Mouse (Mus musculus) R1 (cell line): Measurements from ENCODE around the gene 2410137M14Rik.

Source experiments
- DNase-seq: peaks from one replicate; pipeline ENCODE4 v3.0.0-alpha.2; 2018; ENCODE audit warnings: low read depth, low spot score

Gene 2410137M14Rik

DNA sequence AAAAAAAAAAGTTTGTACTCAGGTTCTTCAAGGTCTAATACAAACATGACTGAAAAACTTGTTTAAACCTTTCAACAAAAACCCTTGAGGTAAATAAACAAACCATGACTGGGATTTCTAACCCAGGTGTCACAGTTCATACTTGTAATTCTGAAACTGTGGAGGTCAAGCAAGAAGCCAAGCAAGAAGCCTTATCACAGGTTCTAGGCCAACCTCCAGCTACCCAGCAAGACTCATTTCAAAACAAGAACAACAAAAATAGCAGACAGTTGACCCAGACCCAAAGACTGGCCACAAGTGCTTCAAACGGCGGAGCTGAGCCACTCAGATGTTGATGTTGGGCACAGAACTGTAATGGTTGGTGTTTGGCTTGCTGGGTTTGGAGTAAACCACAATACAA lies 13.5 kb upstream of the 2410137M14Rik start:
- DNase-seq, result no peak

DNA sequence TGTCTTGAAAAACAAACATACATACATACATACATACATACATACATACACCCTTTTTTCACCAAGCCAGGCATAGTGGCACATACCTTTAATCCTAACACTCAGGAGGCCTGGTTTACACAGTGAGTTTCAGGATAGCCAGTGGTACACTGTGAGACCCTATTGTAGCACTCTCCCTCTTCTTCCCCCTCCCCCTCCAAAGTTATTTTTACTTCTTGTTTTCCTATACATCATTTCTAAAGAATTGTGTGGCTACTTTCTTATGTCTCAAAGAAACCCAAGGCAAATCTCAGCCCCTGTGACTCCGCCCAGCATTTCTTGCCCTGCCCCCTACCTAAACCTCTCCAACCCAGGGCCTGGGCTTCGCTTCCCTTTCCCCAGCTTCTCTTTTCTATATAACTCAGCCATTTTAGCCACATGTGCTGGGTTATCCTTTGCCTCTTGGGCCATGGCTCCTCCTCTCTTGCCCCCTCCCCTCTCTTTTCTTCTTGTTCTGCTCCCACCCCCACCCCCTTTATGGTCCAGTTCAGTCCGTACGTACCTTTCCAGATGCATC lies 12.8 kb upstream of the 2410137M14Rik start:
- DNase-seq, result peak; percentile 92

DNA sequence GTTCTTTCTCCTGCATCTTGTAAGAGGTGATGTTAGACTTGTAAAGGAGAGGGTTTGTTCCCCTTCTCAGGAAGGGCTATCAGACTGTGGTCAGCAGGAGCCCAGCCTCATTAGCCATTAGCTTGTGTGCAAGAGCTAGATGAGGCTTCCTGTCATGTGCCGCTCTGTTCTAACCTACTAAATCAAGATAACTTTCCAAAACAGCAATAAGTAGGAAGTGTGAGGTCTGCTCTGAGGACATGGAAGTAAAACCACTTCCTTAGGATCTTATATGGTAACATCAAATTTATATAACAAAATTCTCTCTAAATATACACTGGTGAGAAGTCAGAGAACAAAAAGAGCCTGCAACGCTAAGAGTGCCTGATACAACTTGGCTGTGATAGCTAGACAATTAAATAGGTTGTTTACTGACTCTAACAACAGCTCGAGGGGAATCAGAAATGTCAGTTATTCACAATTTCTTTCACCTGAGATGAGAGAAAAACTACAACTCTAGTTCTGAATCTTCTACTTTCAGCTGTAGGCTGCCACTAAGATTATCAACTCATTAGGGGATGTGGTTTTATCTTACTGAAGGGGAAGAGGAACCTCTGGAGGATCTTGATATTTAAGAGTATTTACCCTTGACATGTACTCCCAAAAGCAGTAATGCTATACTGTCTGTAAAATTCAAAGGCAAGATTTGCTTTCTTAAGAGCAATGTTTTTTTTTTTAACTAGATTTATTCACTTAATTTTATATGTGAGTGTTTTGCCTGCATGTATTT lies 11.5 kb upstream of the 2410137M14Rik start:
- no peak for DNase-seq

GRCm38 (mm10) chr17:36990630-36991029 lies 9.6 kb upstream of the 2410137M14Rik start:
- DNase-seq, result peak; percentile 67

- DNase-seq, result no peak
Observed at GRCm38 (mm10) chr17:36989437-36989836, 8.4 kb upstream of the 2410137M14Rik start, which contains the start of gene H2-M5. Gene H2-M5 (minus strand): TSS chr17:36989537.

- DNase-seq, result peak; percentile 80
Observed at GRCm38 (mm10) chr17:36988475-36988874, 7.4 kb upstream of the 2410137M14Rik start.

GRCm38 (mm10) chr17:36982253-36983155 lies 1.5 kb upstream of the 2410137M14Rik start:
- DNase-seq, result peak; percentile 92

DNA sequence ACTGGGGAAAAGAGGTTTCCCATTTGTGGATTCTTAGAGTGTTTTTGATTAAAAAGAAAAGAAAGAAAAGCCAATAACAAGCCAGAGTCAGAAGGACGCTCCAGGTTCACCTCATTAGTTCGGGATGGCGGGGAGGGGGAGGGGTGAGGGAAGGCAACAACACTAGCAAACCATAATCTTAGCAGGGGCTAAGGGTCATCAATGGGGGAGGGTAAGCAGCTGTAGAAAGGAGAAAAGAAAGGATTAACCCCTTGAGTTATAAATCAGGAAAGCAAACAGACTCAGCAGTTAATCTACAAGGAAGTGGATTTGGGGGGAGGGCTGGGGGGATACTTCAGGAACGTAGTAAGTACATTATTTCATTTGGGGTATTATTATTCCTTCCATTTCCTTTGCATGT lies 808 bp upstream of the 2410137M14Rik start:
- DNase-seq, result peak; percentile 92

DNA sequence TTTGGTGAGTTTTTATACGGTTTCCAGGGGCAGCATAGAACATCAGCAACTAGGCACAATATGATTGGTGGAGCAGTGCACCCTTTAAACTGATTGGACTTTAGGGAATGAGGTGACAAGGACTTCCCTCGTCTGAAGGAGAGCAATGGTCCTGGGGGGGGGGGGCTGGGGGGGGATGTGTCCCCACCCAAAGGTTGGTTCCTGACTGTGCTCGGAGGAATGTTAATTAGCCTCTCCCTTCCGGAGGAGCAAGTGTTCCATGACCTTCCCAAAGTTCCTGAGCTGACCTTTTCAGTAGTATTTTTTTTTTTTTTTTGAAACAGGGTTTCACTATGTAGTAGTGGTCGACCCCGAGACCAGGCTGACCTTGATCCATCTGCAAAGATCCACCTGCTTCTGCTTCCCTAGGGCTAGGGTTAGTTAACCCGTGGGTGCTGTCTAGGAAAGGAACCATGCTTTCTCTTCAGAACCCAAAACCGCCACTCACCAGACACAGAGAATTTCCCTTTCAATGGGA lies 7.7 kb downstream of the 2410137M14Rik start:
- peak; percentile 98 for DNase-seq

- peak; percentile 91 for DNase-seq
Observed at GRCm38 (mm10) chr17:36972791-36973190, 8.2 kb downstream of the 2410137M14Rik start.

DNA sequence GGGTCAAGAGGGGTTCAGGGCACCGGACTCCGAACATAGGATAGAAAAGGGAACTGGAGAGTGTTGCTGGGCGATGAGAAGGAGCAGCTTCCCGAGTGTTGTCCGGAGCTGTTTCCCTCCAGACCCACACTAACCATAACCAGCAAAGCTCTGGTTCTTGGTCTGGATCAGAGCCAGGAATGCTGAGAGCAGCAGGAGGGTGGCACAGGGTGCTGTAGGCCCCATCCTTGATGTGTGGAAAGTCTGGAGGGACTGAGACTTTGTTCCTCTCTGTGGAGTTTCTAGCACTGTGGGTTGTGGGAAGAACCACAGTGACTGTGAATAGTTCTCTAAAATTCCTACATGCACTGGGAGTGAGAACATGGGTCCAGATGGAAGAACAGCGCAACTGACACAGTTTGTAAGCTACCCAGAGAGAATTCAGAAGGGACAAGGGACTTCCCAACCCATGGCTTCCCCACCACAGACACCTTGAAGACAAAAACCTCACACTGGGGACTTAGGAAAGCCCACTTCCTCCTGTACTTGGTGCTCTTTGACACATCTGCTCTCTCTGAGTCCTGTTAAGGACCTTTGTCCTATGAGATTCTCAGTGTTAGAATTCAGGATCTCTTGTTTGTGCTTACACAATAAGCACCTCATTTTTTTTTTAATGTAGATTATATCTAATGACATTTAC lies 9.7 kb downstream of the 2410137M14Rik start:
- DNase-seq, result peak; percentile 51

DNA sequence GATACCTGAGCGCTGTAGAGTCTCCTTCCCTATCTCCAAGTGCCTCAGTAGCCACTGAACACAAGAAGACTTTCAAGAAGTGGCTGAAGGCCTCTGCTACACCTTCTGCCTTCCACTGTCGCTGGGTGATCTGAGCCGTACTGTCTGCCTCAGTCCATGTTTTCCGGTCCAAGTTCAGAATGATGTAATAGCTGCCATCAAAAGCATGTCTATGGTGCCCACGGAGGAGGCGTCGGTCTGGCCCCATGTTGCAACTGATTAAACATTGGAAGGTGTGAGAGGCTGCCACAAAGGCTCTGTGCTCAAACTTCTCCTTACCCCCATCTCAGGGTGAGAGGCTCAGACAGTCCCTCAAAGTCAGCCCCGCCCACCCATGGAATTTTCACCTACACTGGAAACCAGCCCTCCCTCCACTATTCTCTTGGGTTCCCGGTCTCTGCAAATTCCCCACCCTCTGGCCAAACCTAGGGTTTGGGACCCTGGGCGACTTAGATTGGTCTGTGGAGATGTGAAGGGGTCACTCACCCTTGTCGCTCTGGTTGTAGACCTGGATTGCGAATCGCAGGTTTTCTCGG lies 10.6 kb downstream of the 2410137M14Rik start:
- DNase-seq, result peak; percentile 90

DNA sequence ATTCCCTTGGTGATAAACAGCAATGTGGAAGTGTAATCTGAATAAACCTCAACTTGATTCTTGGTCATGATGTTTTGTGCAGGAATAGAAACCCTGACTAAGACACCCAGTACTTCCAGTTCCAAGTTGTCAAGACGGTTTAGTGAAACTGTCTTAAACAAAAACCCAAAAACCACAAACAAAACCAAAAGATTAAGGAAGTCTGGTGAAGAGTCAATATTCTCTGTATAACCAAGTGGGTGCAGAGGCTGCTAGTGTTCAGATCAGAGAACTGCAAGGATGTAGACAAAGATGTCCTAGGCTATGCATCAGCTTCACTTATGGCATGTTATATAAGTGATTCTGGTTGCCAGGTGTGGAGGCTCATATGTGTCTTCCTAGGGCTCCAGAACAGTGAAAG lies 14.2 kb downstream of the 2410137M14Rik start:
- peak; percentile 16 for DNase-seq

DNA sequence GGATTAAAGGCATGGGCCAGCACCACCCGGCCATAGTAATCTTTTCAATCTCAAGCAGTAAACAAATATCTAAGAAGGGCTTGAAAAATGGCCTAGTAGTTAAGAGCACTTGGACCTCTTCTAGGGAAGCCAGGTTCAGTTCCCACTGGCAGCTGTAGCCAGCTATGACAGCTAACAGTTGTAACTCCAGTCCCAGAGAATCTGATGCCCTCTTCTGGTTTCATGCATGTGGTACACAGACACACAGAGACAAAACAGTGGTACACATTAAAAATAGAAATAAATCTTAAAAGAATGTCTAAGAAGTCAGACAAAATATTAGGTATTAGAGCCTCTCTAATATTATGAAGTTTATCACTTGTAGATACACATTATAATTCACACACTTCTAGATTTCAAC lies 19.9 kb downstream of the 2410137M14Rik start:
- DNase-seq, result peak; percentile 25

GRCm38 (mm10) chr17:36958884-36959283 lies 22.2 kb downstream of the 2410137M14Rik start:
- no peak for DNase-seq

GRCm38 (mm10) chr17:36957999-36958743 lies 22.9 kb downstream of the 2410137M14Rik start, which contains the start of the genes Znrd1 and Znrd1as:
Gene Znrd1 (minus strand): TSS chr17:36958559.
Gene Znrd1as (plus strand): TSS chr17:36958592.
- peak; percentile 99 for DNase-seq

- DNase-seq, result no peak
Observed at GRCm38 (mm10) chr17:36953062-36953461, 28.0 kb downstream of the 2410137M14Rik start.

GRCm38 (mm10) chr17:36952631-36953030 lies 28.4 kb downstream of the 2410137M14Rik start:
- no peak for DNase-seq

GRCm38 (mm10) chr17:36950981-36951947 lies 29.8 kb downstream of the 2410137M14Rik start, which contains the start of gene Ppp1r11:
Gene Ppp1r11 (minus strand): TSS chr17:36951741.
- DNase-seq, result peak; percentile 99
